Mouse (Mus musculus) bone marrow macrophage, adult 2 months (primary cell): ENCODE results near the gene Rbpjl.

ENCODE experiments used
- CTCF ChIP-seq: IDR thresholded peaks from 2 replicates; pipeline ENCODE4 v1.5.1; 2012; ENCODE audit warnings: low read depth, mild to moderate bottlenecking, low read length, moderate library complexity
- POLR2A ChIP-seq: IDR thresholded peaks from 2 replicates; pipeline ENCODE4 v1.6.1; 2012; ENCODE audit warnings: mild to moderate bottlenecking, low read depth, low read length, borderline replicate concordance

DNA sequence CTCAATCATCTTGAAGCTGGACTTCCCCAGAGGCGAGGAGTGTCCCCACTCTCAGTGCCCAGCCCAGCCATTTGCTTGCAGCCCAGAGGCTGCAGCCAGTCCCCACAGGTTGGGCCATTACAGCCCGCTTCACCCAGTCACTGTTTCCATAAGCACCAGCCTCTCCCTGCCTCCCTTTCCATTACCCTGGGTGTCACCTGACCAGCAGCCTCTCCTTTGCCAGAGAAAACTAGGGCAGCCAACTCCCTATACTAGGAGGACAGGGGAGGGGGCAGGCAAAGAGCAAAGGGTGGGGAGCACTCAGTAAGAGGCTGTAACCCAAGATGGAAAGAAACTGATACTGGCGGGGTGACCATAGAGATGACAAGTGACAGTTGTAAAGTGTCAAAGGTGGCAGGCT is 34.0 kb downstream of the Rbpjl start:
- no peak for TF ChIP-seq CTCF
- TF ChIP-seq POLR2A, result no peak
